Mouse (Mus musculus) C2C12 (cell line): ENCODE results near the gene Creg2. TPM values are rescaled to one million over a fixed set of nuclear protein-coding genes. Genes with fewer than 3 reads are reported as not detected.

Experiments used
- H3K27me3 ChIP-seq: one replicate; pipeline ENCODE4 v1.6.1; 2011; ENCODE audit not compliant: control insufficient read depth, insufficient read depth, insufficient read length
- H3K36me3 ChIP-seq: one replicate; pipeline ENCODE4 v1.6.1; 2011; ENCODE audit not compliant: control insufficient read depth, insufficient read depth
- H3K4me3 ChIP-seq: one replicate; pipeline ENCODE4 v1.5.1; 2011; ENCODE audit warnings: mild to moderate bottlenecking, control low read depth; ENCODE audit not compliant: poor library complexity, insufficient read depth, severe bottlenecking
- H3K79me2 ChIP-seq: one replicate; pipeline ENCODE4 v1.6.1; 2011; ENCODE audit not compliant: control insufficient read depth, insufficient read depth
- H3K79me3 ChIP-seq: one replicate; pipeline ENCODE4 v1.6.1; 2011; ENCODE audit warnings: low read depth, control low read depth
- H3ac ChIP-seq: one replicate; pipeline ENCODE3; 2011; ENCODE audit warnings: low read depth; ENCODE audit not compliant: control insufficient read depth, insufficient read length
- CEBPB ChIP-seq: IDR thresholded peaks from one replicate; pipeline ENCODE4 v1.6.1; 2011; ENCODE audit warnings: low read depth, mild to moderate bottlenecking, control low read depth, moderate library complexity
- CTCF ChIP-seq: IDR thresholded peaks from one replicate; pipeline ENCODE4 v1.5.1; 2011; ENCODE audit not compliant: control insufficient read depth, insufficient read depth, insufficient read length
- FOSL1 ChIP-seq: IDR thresholded peaks from one replicate; pipeline ENCODE4 v1.8.0; 2011; ENCODE audit warnings: mild to moderate bottlenecking, low read length; ENCODE audit not compliant: poor library complexity, insufficient read depth, severe bottlenecking
- MAX ChIP-seq: IDR thresholded peaks from one replicate; pipeline ENCODE4 v1.6.1; 2011; ENCODE audit warnings: mild to moderate bottlenecking, control low read depth
- MYOD1 ChIP-seq: IDR thresholded peaks from one replicate; pipeline ENCODE4 v1.6.1; 2011; ENCODE audit warnings: low read depth; ENCODE audit not compliant: control insufficient read depth, insufficient read length
- MYOG ChIP-seq: IDR thresholded peaks from one replicate; pipeline ENCODE4 v1.6.1; 2011; ENCODE audit not compliant: control insufficient read depth, insufficient read length; ENCODE audit errors: extremely low read depth
- USF1 ChIP-seq: IDR thresholded peaks from one replicate; pipeline ENCODE4 v1.6.1; 2011; ENCODE audit warnings: low read depth, mild to moderate bottlenecking, control low read depth, moderate library complexity
- polyA plus RNA-seq: library from polyadenylated mRNA; unstranded; fragments of >200 nt; fragmentation: generic; extraction: Trizol; gene quantifications from one replicate; pipeline ENCODE4 v1.2.1, GENCODE M21; 2012; ENCODE audit warnings: missing spikeins

The Creg2 gene
- polyA plus RNA-seq, 1 experiment, result not detected

- no peaks in the 10 kb centered on the region for H3K36me3 ChIP-seq
- H3K79me2 ChIP-seq, result no peaks in the 10 kb centered on the region
- H3ac ChIP-seq, result no peak overlapping the region
- TF ChIP-seq CTCF (no peak), MYOG (no peak), FOSL1 (no peak), CEBPB (no peak), MAX (no peak), USF1 (no peak), MYOD1 (no peak)
- no peak overlapping the region for H3K4me3 ChIP-seq
- H3K27me3 ChIP-seq, result peaks cover 4% of the 10 kb centered on the region
- H3K79me3 ChIP-seq, result no peaks in the 10 kb centered on the region
Observed at GRCm38 (mm10) chr1:39636196-39636595, 15.1 kb downstream of the Creg2 start.

DNA sequence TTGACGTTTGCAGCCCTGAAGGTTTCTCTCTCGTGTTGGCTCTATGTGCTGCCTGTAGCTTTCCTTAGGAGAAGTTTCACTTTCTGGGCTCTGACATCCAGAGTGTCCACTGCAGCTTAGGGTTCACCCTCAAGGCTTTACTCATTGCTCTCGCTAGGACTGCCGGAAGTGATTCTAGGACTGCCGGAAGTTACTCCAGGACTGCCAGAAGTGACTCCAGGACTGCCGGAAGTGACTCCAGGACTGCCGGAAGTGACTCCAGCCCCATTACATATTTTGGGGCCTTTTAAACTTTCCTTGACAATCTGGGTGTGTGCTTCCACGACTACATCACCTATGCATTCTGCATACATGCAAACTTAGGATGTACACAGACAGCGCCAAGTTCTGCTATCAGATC, 22.7 kb downstream of the Creg2 start:
- H3K79me2 ChIP-seq, result no peaks in the 10 kb centered on the region
- H3K27me3 ChIP-seq, result no peaks in the 10 kb centered on the region
- no peaks in the 10 kb centered on the region for H3K36me3 ChIP-seq
- TF ChIP-seq MYOD1, result no peak
- no peak for TF ChIP-seq MYOG
- no peak for TF ChIP-seq CEBPB
- no peak for TF ChIP-seq FOSL1
- no peaks in the 10 kb centered on the region for H3K79me3 ChIP-seq
- no peak overlapping the region for H3ac ChIP-seq
- H3K4me3 ChIP-seq, result no peak overlapping the region

DNA sequence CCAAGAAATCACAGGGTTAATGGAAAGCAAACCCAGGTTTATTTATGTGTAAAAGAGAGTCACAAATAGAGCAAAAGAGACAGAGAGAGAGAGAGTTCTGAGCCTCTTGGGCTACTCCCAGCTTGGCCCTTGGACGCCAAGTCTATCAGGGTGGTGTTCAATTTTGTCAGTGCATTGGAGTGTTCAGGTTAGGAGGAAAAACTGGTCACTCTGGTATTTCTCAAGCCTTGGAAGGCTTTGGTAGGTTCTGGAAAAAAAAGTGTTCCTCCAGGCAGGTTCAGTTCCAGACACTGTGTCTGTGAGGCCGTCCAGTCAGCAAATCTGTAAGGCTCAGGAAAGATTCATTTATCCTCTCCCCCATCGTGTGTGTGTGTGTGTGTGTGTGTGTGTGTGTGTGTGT, 25.8 kb downstream of the Creg2 start:
- H3ac ChIP-seq, result no peak overlapping the region
- no peaks in the 10 kb centered on the region for H3K27me3 ChIP-seq
- H3K79me2 ChIP-seq, result no peaks in the 10 kb centered on the region
- no peak overlapping the region for H3K4me3 ChIP-seq
- no peak for TF ChIP-seq CTCF
- TF ChIP-seq CEBPB, result no peak
- no peaks in the 10 kb centered on the region for H3K79me3 ChIP-seq
- no peaks in the 10 kb centered on the region for H3K36me3 ChIP-seq

GRCm38 (mm10) chr1:39623729-39624128, 27.5 kb downstream of the Creg2 start:
- Histone ChIP-seq H3K27me3 (no peaks in the 10 kb centered on the region), H3K79me2 (no peaks in the 10 kb centered on the region), H3ac (no peak overlapping the region), H3K79me3 (no peaks in the 10 kb centered on the region), H3K36me3 (no peaks in the 10 kb centered on the region), H3K4me3 (no peak overlapping the region)
- no peak for TF ChIP-seq FOSL1
- TF ChIP-seq MYOD1, result no peak
- no peak for TF ChIP-seq MAX
- no peak for TF ChIP-seq CEBPB
- no peak for TF ChIP-seq USF1
- TF ChIP-seq CTCF, result no peak
- TF ChIP-seq MYOG, result no peak

DNA sequence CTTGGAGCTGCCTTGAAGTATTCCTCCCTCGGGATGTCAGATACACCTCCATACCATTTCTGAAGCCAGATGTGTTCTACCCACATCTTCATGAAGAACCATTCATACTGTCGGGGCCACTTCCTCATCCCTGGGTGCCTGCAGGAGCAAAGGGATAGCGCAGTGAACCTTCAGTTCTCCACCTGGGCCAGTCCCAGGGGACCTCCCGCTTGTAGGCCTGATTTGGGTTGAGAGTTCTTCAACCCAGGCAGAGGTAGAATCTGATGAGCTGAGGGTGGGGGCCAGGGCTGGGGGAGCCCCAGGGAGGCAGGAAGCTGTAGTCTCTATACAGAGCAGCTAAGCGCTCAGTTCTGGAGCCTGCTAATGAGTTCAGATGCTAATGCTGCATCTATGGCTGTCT, 28.2 kb downstream of the Creg2 start:
- Histone ChIP-seq H3K79me2 (no peaks in the 10 kb centered on the region), H3K79me3 (no peaks in the 10 kb centered on the region), H3K4me3 (no peak overlapping the region), H3K27me3 (no peaks in the 10 kb centered on the region), H3K36me3 (no peaks in the 10 kb centered on the region), H3ac (no peak overlapping the region)
- no peak for TF ChIP-seq USF1
- no peak for TF ChIP-seq MYOG
- no peak for TF ChIP-seq CEBPB
- TF ChIP-seq MAX, result no peak
- TF ChIP-seq CTCF, result no peak
- TF ChIP-seq FOSL1, result no peak
- TF ChIP-seq MYOD1, result no peak

DNA sequence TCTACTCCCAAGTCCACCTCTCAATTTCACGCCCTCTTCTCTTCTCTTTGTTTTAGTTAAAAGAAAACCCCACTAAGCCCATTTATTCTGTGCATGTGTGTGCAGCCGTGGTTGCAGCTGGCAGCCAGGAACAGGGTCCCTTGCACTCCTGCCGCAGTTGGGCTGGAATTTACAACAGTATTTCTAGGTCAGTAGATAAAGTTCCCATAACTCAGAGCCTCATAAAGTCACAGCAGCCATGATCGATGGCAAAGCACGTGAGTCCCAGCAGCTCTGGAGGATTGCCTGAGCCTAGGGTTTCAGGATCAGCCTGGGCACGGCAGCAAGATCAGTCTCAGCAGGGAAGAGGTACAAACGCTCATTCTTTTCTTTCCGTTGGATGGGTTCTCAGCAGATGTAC, 32.8 kb downstream of the Creg2 start:
- Histone ChIP-seq H3ac (no peak overlapping the region), H3K27me3 (no peaks in the 10 kb centered on the region), H3K79me2 (no peaks in the 10 kb centered on the region), H3K4me3 (no peak overlapping the region), H3K79me3 (no peaks in the 10 kb centered on the region), H3K36me3 (no peaks in the 10 kb centered on the region)
- no peak for TF ChIP-seq FOSL1
- no peak for TF ChIP-seq CEBPB
- no peak for TF ChIP-seq CTCF
- TF ChIP-seq MYOG, result no peak
- no peak for TF ChIP-seq MAX
- no peak for TF ChIP-seq MYOD1
- TF ChIP-seq USF1, result no peak
